Mouse (Mus musculus) stomach, postnatal 0 days (tissue): Measurements from ENCODE around the gene Aars.

Source experiments
- CTCF ChIP-seq: IDR thresholded peaks from 2 replicates; pipeline ENCODE4 v1.5.1; 2016; ENCODE audit warnings: antibody characterized with exemption, low read depth, mild to moderate bottlenecking, moderate library complexity
- EP300 ChIP-seq: optimal IDR thresholded peaks from 2 replicates; pipeline ENCODE3; 2016; ENCODE audit warnings: antibody characterized with exemption

DNA sequence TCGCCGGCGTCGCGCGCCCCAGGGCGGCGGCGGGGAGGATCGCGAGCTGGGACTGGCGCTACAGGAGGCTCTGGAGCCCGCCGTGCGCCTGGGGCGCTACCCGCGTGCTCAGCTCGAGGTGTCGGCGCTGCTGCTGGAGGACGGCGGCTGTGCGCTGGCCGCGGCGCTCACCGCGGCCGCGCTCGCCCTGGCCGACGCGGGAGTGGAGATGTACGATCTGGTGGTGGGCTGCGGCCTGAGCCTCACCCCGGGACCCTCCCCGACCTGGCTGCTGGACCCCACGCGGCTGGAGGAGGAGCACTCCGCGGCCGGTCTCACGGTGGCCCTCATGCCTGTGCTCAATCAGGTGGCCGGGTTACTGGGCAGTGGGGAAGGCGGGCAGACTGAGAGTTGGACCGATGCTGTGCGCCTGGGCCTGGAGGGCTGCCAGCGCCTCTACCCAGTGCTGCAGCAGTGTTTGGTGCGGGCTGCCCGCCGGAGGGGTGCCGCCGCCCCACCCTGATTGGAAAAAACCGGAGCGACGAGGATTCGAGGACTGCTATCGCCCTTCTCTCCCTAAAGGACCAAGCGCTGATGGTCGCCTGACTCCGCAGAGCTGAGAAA lies 23.8 kb downstream of the Aars start:
- TF ChIP-seq CTCF, result no peak
- TF ChIP-seq EP300, result no peak
